Mouse (Mus musculus) ES-E14 (cell line): ENCODE results near the gene Ncbp1. TPM values are rescaled to one million over a fixed set of nuclear protein-coding genes. Genes with fewer than 3 reads are reported as not detected.

ENCODE experiments used
- DNase-seq: peaks from one replicate; pipeline ENCODE4 v3.0.0-alpha.2; 2013; ENCODE audit warnings: low read depth, low spot score
- H3K27ac ChIP-seq: 2 replicates; pipeline ENCODE4 v1.5.1; 2012; ENCODE audit warnings: low read depth, mild to moderate bottlenecking, low read length, moderate library complexity, mixed read lengths; ENCODE audit not compliant: poor library complexity, insufficient read depth, severe bottlenecking
- H3K36me3 ChIP-seq: 2 replicates; pipeline ENCODE4 v1.6.1; 2012; ENCODE audit warnings: mild to moderate bottlenecking, low read length, moderate library complexity, mixed read lengths; ENCODE audit not compliant: control insufficient read depth, poor library complexity, insufficient read depth, severe bottlenecking
- H3K4me1 ChIP-seq, 2 experiments: fragments of 150-350 bp in 1 of 2; sonication (generic) in 1 of 2; 2 replicates each; pipeline ENCODE4 v1.6.1; 2012; ENCODE audit warnings: low read length in 2 of 2, mild to moderate bottlenecking in 1 of 2, mixed read lengths in 1 of 2; ENCODE audit not compliant: control insufficient read depth in 2 of 2, insufficient read depth in 2 of 2, poor library complexity in 1 of 2
- H3K4me3 ChIP-seq, 2 experiments: fragments of 150-350 bp in 1 of 2; sonication (generic) in 1 of 2; 2 replicates each; pipeline ENCODE4 v1.5.1; 2012; ENCODE audit warnings: low read length in 2 of 2, low read depth in 1 of 2, mild to moderate bottlenecking in 1 of 2, mixed read lengths in 1 of 2; ENCODE audit not compliant: insufficient read depth in 1 of 2, poor library complexity in 1 of 2, severe bottlenecking in 1 of 2
- H3K9ac ChIP-seq: 2 replicates; pipeline ENCODE4 v1.6.1; 2012; ENCODE audit warnings: low read depth, mild to moderate bottlenecking, low read length, mixed read lengths; ENCODE audit not compliant: poor library complexity, insufficient read depth, severe bottlenecking
- H3K9me3 ChIP-seq: fragments of 150-350 bp; sonication (generic); 2 replicates; pipeline ENCODE4 v1.6.1; 2012; ENCODE audit warnings: low read depth, mild to moderate bottlenecking, low read length; ENCODE audit not compliant: control insufficient read depth, insufficient read depth
- CHD2 ChIP-seq: IDR thresholded peaks from 2 replicates; pipeline ENCODE4 v1.6.1; 2014; ENCODE audit warnings: mild to moderate bottlenecking, low read depth, low read length, inconsistent platforms
- HCFC1 ChIP-seq: IDR thresholded peaks from 2 replicates; pipeline ENCODE4 v1.6.1; 2012; ENCODE audit warnings: low read length, inconsistent platforms, borderline replicate concordance; ENCODE audit not compliant: insufficient read depth
- MAFK ChIP-seq: IDR thresholded peaks from 2 replicates; pipeline ENCODE4 v1.6.1; 2014; ENCODE audit warnings: mild to moderate bottlenecking, low read depth, low read length, inconsistent platforms; ENCODE audit not compliant: insufficient read depth
- ZC3H11A ChIP-seq: IDR thresholded peaks from 2 replicates; pipeline ENCODE4 v1.6.1; 2012; ENCODE audit warnings: low read depth, mild to moderate bottlenecking, inconsistent platforms, low read length, borderline replicate concordance
- ZNF384 ChIP-seq: IDR thresholded peaks from 2 replicates; pipeline ENCODE4 v1.6.1; 2012; ENCODE audit warnings: low read depth, low read length, inconsistent platforms
- in situ Hi-C, 2 experiments: fragments of 600-800 bp; cut with MboI; formaldehyde crosslinking; loops; one replicate each; pipeline ENCODE4 v1.15.1; 2025; ENCODE audit warnings: low sequenced_read_pairs in 2 of 2, inconsistent platforms in 1 of 2; ENCODE audit not compliant: unreplicated experiment in 2 of 2
- total RNA-seq: library from RNA; depleted of rRNA; stranded (reverse); fragments of 300-350 nt; gene quantifications from 2 replicates; pipeline ENCODE4 v1.2.3, GENCODE M21; 2012; rRNA removed

Ncbp1 gene
- 80.1 and 83.0 TPM in 2 replicates for total RNA-seq

DNA sequence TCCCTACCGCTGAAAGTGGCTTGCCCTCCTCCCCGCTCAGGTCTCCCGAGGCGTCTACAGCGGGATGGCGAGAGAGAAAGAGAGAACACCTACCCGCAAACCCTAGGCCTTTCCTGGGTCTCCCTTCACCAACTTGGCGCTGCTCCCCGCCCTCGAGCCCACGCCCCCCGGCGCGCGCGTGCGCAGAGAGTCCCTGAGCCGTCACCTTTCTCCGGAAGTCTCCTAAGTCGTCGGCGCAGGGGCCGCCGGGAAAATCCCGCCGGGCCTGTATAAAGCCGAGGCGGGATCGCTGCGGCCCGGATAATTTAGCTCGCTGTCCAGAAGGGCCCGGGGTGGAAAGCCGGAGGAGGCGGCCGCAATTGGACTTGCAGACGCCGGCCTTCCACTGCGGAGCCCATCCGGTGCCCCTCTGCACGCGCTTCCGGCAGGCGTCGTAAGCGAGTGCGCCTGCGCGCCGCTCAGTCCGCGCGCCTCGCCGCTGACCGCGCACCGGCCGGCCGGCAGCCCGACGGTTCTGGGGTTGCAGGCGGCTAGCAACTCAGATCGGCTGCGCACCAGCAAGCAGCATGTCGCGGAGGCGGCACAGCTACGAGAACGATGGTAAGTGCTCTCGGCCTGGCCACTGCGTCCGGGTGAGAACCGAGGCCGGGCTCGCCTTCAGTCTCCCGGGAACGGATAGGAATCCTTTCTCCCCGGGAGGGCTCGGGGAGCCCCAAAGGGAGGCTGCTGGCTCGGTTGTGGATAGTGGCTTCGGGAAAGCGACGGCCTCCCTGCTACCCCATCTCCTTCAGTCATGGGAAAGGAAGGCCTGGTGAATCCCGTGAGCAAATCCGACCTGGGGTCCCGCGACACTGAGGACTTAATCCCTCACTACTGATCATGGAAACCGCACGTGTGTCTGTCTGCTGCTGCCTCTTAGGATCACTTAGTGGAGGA lies at the start of gene Ncbp1, which contains the start of gene Tstd2:
Gene Ncbp1 (plus strand): TSS at position 327 of the 936 bp plus-strand sequence.
Gene Tstd2 (minus strand): TSS at position 408 of the 936 bp plus-strand sequence.
- peak within 1 kb of the TSS; percentile 45 for H3K27ac ChIP-seq
- TF ChIP-seq CHD2 (no peak), HCFC1 (peak; percentile 61; the same call in 1 of the 2 replicates)
- DNase-seq: peak; percentile 87
- peak within 1 kb of the TSS; percentile 75 to 97 for H3K4me3 ChIP-seq
- in situ Hi-C loops: no loop called here
- peak within 1 kb of the TSS; percentile 85 for H3K9ac ChIP-seq
- H3K36me3 ChIP-seq: no peaks in the 10 kb centered on the region
- peaks cover 2% of the 10 kb centered on the region in 2 experiments; a peak in 1 of 4 replicates for H3K4me1 ChIP-seq
- H3K9me3 ChIP-seq: no peaks in the 10 kb centered on the region

DNA sequence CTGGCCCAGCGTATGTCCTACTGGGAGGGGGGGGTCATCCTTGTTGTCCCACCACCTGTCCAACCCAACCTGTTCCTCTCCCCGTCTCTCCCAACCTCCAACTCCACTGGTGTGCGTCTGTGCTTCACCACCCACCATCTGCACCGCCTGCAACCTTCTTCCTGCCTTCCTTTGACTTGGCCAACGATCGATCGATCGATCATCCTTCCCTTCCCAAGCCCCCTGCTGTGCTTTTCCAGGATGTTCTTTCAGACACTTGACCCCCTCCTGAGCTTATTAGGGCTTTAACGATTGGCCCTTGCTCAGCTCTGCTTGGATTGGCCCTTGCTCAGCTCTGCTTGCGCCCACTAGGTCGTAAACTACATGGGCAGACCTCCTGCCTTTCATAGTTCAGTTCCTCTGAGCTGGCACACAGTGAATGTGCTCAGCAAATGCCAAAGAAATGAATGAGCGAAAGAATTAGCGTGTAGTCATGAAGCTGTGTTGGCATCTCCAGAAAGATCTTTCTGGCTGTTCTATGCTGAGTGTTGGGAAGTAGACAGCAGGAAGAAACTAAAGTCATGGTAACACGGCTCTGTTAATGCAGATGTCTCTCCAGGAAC lies 48.8 kb upstream of the Ncbp1 start:
- H3K27ac ChIP-seq: no peak overlapping the region
- H3K9me3 ChIP-seq: no peaks in the 10 kb centered on the region
- peaks cover 0 to 10% of the 10 kb centered on the region in 2 experiments; a peak in 2 of 4 replicates for H3K4me1 ChIP-seq
- DNase-seq: no peak
- H3K4me3 ChIP-seq: no peak overlapping the region
- no peak overlapping the region for H3K9ac ChIP-seq
- H3K36me3 ChIP-seq: no peaks in the 10 kb centered on the region
- TF ChIP-seq CHD2: no peak
- TF ChIP-seq ZNF384: no peak
- TF ChIP-seq MAFK: no peak
- no peak for TF ChIP-seq HCFC1
- TF ChIP-seq ZC3H11A: no peak
- in situ Hi-C loops: no loop called here

DNA sequence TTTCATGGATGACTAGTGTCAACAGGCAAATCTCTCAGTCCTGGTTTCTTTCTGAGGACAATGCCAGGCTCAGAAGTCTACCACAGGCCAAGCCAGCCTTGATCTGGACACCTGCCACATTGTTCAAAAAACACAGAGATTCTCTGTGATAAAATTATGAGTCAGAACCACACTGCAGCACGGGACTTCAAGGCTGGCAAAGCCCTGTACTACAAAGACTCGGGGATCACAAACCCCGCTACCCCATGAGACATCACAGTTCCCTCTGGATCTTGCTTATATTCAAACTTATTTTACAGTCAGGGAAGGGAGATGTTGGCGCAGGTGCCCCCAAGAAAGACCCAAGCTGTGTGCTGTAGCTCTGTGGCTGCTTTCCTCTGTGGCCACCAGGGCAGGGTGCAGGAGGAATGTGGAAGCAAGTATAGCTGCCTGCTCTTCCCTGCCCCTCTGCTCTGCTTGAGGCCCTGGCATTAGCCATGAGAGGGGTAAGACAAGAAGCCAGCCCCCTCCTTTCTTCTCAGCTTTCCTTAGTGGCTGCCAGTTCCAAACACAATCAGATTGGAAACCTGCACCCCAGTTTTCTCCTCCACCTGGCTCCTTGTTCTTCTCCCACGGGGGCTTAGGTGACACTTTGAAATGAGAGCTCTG lies 45.9 kb upstream of the Ncbp1 start:
- H3K36me3 ChIP-seq: no peaks in the 10 kb centered on the region
- H3K9me3 ChIP-seq: no peaks in the 10 kb centered on the region
- H3K27ac ChIP-seq: no peak overlapping the region
- H3K9ac ChIP-seq: no peak overlapping the region
- no peak overlapping the region for H3K4me3 ChIP-seq
- peaks cover 0 to under 1% of the 10 kb centered on the region in 2 experiments; a peak in 1 of 4 replicates for H3K4me1 ChIP-seq
- in situ Hi-C loops: no loop called here
- no peak for DNase-seq
- TF ChIP-seq CHD2: no peak
- no peak for TF ChIP-seq ZNF384
- no peak for TF ChIP-seq MAFK
- TF ChIP-seq ZC3H11A: no peak
- TF ChIP-seq HCFC1: no peak

GRCm38 (mm10) chr4:46094916-46095825 lies 43.2 kb upstream of the Ncbp1 start:
- no peaks in the 10 kb centered on the region for H3K9me3 ChIP-seq
- in situ Hi-C loops: no loop called here
- TF ChIP-seq ZC3H11A (no peak), MAFK (no peak), CHD2 (no peak), HCFC1 (no peak), ZNF384 (no peak)
- no peak for DNase-seq
- no peak overlapping the region for H3K27ac ChIP-seq
- H3K4me3 ChIP-seq: no peak overlapping the region
- no peak overlapping the region for H3K9ac ChIP-seq
- no peaks in the 10 kb centered on the region for H3K36me3 ChIP-seq
- no peaks in the 10 kb centered on the region for H3K4me1 ChIP-seq
